Mouse (Mus musculus): ENCODE data around the gene Wdr6.

The Wdr6 gene

GRCm38 (mm10) chr9:108573774-108574690 lies 4.5 kb downstream of the Wdr6 start:
- DNase-seq = peak; percentile 62

GRCm38 (mm10) chr9:108572321-108572720 lies 6.2 kb downstream of the Wdr6 start:
- no peak for DNase-seq

- no peak for DNase-seq
Observed at GRCm38 (mm10) chr9:108571401-108571973, 7.1 kb downstream of the Wdr6 start.

GRCm38 (mm10) chr9:108570207-108570896 lies 8.2 kb downstream of the Wdr6 start:
- DNase-seq = peak; percentile 94

GRCm38 (mm10) chr9:108569381-108570206 lies 8.9 kb downstream of the Wdr6 start, which contains the start of gene Dalrd3:
Dalrd3 (plus strand) TSS chr9:108569886.
- DNase-seq = peak; percentile 98

- no peak for DNase-seq
Observed at GRCm38 (mm10) chr9:108568511-108568921, 10.0 kb downstream of the Wdr6 start.

- peak; percentile 42 for DNase-seq
Observed at GRCm38 (mm10) chr9:108567931-108568419, 10.6 kb downstream of the Wdr6 start.

GRCm38 (mm10) chr9:108566815-108567776 lies 11.4 kb downstream of the Wdr6 start, which contains the start of gene Ndufaf3:
Ndufaf3 (minus strand) TSS chr9:108567434.
- peak; percentile 99 for DNase-seq

- DNase-seq = no peak
Observed at GRCm38 (mm10) chr9:108565881-108566814, 12.4 kb downstream of the Wdr6 start.

GRCm38 (mm10) chr9:108564131-108564530 lies 14.4 kb downstream of the Wdr6 start:
- no peak for DNase-seq

GRCm38 (mm10) chr9:108563671-108564070 lies 14.9 kb downstream of the Wdr6 start:
- no peak for DNase-seq

- peak; percentile 99 for DNase-seq
Observed at GRCm38 (mm10) chr9:108560227-108560841, 18.2 kb downstream of the Wdr6 start, which contains the start of gene Impdh2. Impdh2 (plus strand) TSS chr9:108560286.

- no peak for DNase-seq
Observed at GRCm38 (mm10) chr9:108559169-108559568, 19.4 kb downstream of the Wdr6 start.

- no peak for DNase-seq
Observed at GRCm38 (mm10) chr9:108546875-108547274, 31.7 kb downstream of the Wdr6 start.

- no peak for DNase-seq
Observed at GRCm38 (mm10) chr9:108545986-108546385, 32.6 kb downstream of the Wdr6 start.

- DNase-seq = no peak
Observed at GRCm38 (mm10) chr9:108540846-108541245, 37.7 kb downstream of the Wdr6 start.

- DNase-seq = no peak
Observed at GRCm38 (mm10) chr9:108531496-108531895, 47.0 kb downstream of the Wdr6 start.

- DNase-seq = no peak
Observed at GRCm38 (mm10) chr9:108530954-108531353, 47.6 kb downstream of the Wdr6 start.

GRCm38 (mm10) chr9:108525400-108525799 lies 53.1 kb downstream of the Wdr6 start:
- no peak for DNase-seq

All from lung, postnatal 36 days (tissue).